Mouse (Mus musculus) right cerebral cortex, postnatal 36 days (tissue): ENCODE results near the gene Mcam.
"Not testable (repeated sequence)": the region's sequence is repeated elsewhere in the genome, so short reads cannot be mapped to it uniquely, and the experiment has no call there.

ENCODE experiments used
- DNase-seq, 2 experiments: peaks; one replicate each; pipeline ENCODE4 v3.0.0; 2022; ENCODE audit warnings: low spot score in 2 of 2, mixed read lengths in 1 of 2

The Mcam gene

GRCm38 (mm10) chr9:44109360-44110095, 24.7 kb upstream of the Mcam start:
- no peak for DNase-seq

- DNase-seq, result not testable (repeated sequence)
Measured at GRCm38 (mm10) chr9:44111909-44112308, 22.4 kb upstream of the Mcam start.

DNA sequence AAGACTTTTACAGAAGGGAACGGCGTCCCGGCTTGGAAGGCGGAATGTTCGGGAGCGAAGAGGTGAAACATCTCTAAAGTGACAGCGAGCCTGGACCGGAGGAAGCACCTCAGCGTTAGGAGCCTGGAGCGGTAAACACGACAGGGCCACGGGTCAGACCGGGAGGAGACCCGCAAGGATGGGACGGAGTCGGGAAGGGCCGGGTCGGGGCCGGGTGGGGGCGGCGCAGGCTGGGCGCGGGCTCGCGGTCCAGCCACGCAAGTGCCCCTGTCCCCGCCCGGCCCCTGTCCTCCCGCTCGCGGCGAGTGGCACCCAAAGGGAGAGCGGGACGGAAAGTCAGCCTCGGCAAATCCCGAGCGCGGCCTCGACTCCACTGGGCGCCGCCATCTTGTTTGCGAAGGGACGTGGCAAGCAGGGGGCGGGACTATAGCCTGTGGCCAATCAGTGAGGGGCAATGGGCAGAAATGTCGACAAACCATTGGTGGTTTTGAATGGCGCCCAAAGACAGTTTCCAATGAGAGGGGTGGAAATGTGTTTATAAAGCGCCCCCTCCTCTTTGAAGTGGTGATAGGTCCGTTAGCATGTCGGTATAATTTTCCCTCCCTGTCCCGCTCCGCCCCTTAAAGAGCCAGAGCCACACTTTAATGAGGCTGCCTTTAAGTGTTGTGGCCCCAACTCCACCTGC, 21.0 kb upstream of the Mcam start, which contains the start of the genes Gm49380 and Rnf26:
Gene Gm49380, minus strand, starts transcription at position 396 of the 685 bp plus-strand sequence.
Gene Rnf26, minus strand, starts transcription at position 413 of the 685 bp plus-strand sequence.
- peak; percentile 91 to 94 for DNase-seq

DNA sequence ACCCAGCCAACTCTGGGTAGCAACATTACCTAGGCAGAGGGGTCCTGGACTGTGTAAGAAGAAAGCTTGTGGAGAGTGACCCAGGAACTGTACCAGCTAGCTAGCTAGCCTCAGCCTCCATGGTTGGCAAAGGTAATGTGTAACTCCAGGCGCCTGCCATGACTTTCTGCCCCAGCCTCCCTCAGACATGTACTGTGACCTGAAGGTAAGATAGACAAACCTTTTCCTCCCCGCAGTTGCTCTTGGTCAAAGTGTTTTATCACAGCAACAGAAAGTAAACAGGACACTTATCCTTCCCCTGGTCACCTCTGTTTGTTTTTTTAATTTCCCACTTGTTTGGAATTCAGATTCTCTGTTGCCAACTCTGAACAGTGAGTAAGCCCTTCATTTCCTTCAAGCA, 19.8 kb upstream of the Mcam start:
- no peak for DNase-seq

- no peak for DNase-seq
Measured at GRCm38 (mm10) chr9:44115599-44115998, 18.7 kb upstream of the Mcam start.

- DNase-seq, result no peak
Measured at GRCm38 (mm10) chr9:44116182-44116581, 18.1 kb upstream of the Mcam start.

GRCm38 (mm10) chr9:44119011-44119410, 15.3 kb upstream of the Mcam start:
- no peak for DNase-seq

DNA sequence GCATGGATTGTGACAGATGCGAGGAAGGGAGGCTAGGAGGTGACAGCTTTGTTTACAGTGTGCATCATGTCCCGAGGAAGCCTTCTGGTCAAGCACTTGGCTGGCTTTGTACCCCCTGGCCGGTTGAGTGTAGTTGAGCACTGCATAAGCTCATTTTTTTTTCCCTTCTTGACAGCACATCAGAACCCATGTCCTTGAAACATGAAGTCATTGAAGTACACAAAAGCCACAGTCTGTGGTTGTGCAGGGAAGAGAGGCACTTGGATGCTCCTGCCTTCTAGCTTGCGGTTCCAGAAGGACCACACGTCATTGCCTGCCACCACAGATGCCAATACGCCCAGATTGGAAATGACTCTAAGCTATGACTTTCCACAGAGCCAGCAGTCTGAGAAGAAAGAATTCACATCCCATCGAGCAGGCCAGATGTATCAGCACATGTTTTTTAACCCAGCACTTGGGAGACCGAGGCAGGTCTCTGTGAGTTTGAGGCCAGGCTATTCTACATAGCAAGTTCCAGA, 14.3 kb upstream of the Mcam start:
- DNase-seq, result no peak

GRCm38 (mm10) chr9:44124317-44124716, 10.0 kb upstream of the Mcam start:
- no peak for DNase-seq

DNA sequence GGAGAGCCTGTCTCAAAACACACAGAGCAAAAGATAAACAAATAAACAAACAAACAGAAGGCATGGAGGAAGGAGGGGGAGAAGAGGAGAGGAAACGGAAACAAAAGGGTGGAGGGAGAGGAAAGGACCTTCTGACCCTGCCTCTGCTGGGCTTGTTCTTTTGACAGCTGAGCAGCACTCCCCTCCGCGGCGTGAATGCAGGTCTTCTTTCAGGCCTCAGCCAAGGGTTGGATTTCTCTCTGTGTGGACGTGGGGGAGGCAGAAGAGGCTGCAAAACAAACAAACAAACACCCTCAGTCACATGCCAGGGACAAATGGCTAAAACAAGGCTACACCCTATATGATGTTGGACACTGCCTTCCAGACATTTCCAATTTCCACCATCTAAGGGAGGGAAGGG, 9.2 kb upstream of the Mcam start:
- DNase-seq, result no peak

- DNase-seq, result peak; percentile 77 to 79
Measured at GRCm38 (mm10) chr9:44125546-44126428, 8.5 kb upstream of the Mcam start.

- DNase-seq, result no peak
Measured at GRCm38 (mm10) chr9:44126746-44127145, 7.5 kb upstream of the Mcam start.

GRCm38 (mm10) chr9:44127351-44127801, 6.9 kb upstream of the Mcam start:
- no peak for DNase-seq

DNA sequence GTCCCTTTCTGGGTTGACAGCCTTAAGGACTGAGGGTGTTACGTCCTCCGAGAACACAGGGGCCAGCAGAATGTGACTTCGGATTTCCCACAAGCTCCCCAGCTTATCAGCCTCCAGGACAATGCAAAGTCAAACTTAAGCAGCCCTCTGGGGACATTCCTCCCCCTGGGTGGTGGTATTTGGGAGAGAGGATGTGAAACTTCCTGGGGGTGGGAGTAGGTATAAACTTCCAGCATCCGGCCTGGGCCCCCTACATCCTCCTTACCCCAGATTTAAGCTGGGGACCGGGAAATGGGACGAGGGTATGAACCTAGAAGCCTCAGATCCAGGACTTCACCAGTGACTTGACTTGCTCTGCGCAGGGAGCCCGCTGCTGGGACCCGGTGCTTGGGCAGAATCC, 4.6 kb upstream of the Mcam start:
- DNase-seq, result no peak

DNA sequence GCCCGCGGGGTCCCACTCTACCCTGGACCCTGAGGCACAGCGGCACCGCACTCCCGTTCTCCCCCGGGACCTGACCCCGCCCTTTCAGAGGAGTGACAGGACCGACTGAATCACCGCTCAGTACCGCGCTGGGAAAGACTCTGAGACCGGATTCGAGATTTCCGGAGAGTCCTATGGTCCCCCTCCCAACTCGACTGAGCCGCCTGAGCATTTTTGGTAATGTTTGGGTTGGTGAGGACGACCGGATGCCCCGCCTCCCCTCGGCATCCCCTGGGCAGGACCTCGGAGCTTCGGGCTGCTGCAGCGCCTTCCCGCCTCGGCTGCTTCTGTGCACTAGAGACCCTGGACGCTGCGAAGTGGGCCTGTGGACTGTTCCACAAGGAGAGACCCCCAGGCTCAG, 4.2 kb upstream of the Mcam start:
- no peak for DNase-seq

GRCm38 (mm10) chr9:44130581-44131275, 3.5 kb upstream of the Mcam start:
- no peak for DNase-seq

GRCm38 (mm10) chr9:44131276-44131590, 3.0 kb upstream of the Mcam start:
- no peak for DNase-seq

DNA sequence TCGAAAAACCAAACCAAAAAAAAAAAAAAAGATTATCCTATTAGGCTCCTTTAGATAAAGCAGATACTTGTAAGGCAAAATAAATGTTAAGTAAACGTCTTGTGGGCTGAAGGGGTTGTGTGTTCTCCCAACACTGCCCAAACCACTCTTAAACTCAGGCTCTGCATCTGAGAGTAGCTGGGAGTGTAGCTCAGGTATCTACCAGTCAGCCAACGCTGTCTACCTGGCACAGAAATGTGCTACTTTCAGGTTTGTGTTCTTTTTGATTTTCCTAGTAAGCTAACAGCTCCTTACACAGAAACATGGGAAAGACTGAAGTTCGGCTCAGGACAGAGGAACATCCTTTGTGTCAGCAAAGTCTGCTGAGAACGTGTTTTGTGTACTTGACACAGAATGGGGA, 2.1 kb upstream of the Mcam start:
- no peak for DNase-seq

GRCm38 (mm10) chr9:44133287-44133686, 982 bp upstream of the Mcam start:
- no peak for DNase-seq

- no peak for DNase-seq
Measured at GRCm38 (mm10) chr9:44134851-44135730, 822 bp downstream of the Mcam start.
